Mouse (Mus musculus) liver, embryonic 16.5 days (tissue): ENCODE results near the gene D230025D16Rik. TPM values are rescaled to one million over a fixed set of nuclear protein-coding genes. Genes with fewer than 3 reads are reported as not detected.
A peak's percentile ranks its signal among the peaks of the same experiment; 100 is the strongest.
"Not testable (repeated sequence)": the region's sequence is repeated elsewhere in the genome, so short reads cannot be mapped to it uniquely, and the experiment has no call there.

Experiments used
- ATAC-seq: fragments of 200-750 bp; cut with Nextera tagmentation; 2 replicates; pipeline ENCODE4 v1.8.0; 2017; ENCODE audit warnings: low read depth, mild to moderate bottlenecking, moderate number of reproducible peaks, moderate library complexity
- H3K27ac ChIP-seq: fragments of 300-500 bp; sonication (generic); 2 replicates; pipeline ENCODE4 v1.5.1; 2014; ENCODE audit warnings: mild to moderate bottlenecking, low read length
- H3K27me3 ChIP-seq: fragments of 300-500 bp; sonication (generic); 2 replicates; pipeline ENCODE4 v1.6.1; 2014; ENCODE audit warnings: low read depth, low read length, mixed read lengths; ENCODE audit not compliant: control insufficient read depth, insufficient read depth
- H3K36me3 ChIP-seq: fragments of 300-500 bp; sonication (generic); 2 replicates; pipeline ENCODE4 v1.6.1; 2014; ENCODE audit warnings: mild to moderate bottlenecking; ENCODE audit not compliant: control insufficient read depth, insufficient read depth
- H3K4me1 ChIP-seq: fragments of 300-500 bp; sonication (generic); 2 replicates; pipeline ENCODE4 v1.6.1; 2014; ENCODE audit warnings: low read depth, low read length, mixed read lengths; ENCODE audit not compliant: control insufficient read depth
- H3K4me2 ChIP-seq: fragments of 300-500 bp; sonication (generic); 2 replicates; pipeline ENCODE4 v1.6.1; 2014; ENCODE audit warnings: low read depth, low read length, mixed read lengths
- H3K4me3 ChIP-seq: fragments of 300-500 bp; sonication (generic); 2 replicates; pipeline ENCODE4 v1.5.1; 2014; ENCODE audit warnings: low read depth, mild to moderate bottlenecking, low read length
- H3K9ac ChIP-seq: fragments of 300-500 bp; sonication (generic); 2 replicates; pipeline ENCODE4 v1.6.1; 2014; ENCODE audit warnings: low read depth, low read length
- H3K9me3 ChIP-seq: fragments of 300-500 bp; sonication (generic); replicated peaks from 2 replicates; pipeline ENCODE4 v1.6.1; 2016; ENCODE audit warnings: low read length; ENCODE audit not compliant: control insufficient read depth
- WGBS: fragments of 180-500 bp; shearing (Covaris S2); extraction: QIAGEN DNeasy Blood & Tissue Kit; methylation state at CpG from one replicate; pipeline ENCODE4 v1.1.7; 2014; ENCODE audit not compliant: insufficient replicate concordance; 5-methylcytosine and 5-hydroxymethylcytosine counted together
- polyA plus RNA-seq: library from polyadenylated mRNA; unstranded; fragments of >200 nt; fragmentation: Nextera tagmentation; extraction: Ambion mirVana; gene quantifications from 2 replicates; pipeline ENCODE4 v1.2.1, GENCODE M21; 2015

D230025D16Rik gene
- polyA plus RNA-seq, 1 experiment from 2014 or later, result 19.7 TPM

DNA sequence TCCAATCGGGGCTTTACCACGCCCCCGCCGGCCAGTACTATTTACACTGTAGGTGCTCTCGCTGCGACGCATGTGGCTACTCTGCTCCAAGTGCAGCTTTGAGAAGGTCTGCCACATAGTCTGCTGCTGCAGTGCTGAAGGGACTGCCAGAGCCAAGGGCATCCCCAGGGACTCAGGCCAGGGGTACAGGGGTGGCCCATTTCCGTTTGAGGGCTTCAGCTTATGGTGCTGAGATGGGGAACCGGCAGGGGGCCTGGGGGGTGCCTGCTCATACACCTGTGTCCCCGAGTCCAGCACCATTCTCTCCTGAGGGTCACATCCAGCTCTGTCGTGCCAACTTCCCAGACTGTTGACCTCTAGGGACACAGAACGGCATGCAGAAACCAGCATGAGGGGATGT is 60.6 kb downstream of the D230025D16Rik start:
- no peak for ATAC-seq
- no peak overlapping the region for H3K27ac ChIP-seq
- no peak overlapping the region for H3K9ac ChIP-seq
- H3K9me3 ChIP-seq, result no peaks in the 10 kb centered on the region
- 57% methylated on average over 12 of the region's 12 CpGs for WGBS
- peaks cover 21% of the 10 kb centered on the region for H3K27me3 ChIP-seq
- no peak overlapping the region for H3K4me2 ChIP-seq
- H3K4me1 ChIP-seq, result peaks cover 27% of the 10 kb centered on the region
- no peaks in the 10 kb centered on the region for H3K36me3 ChIP-seq
- H3K4me3 ChIP-seq, result no peak overlapping the region

DNA sequence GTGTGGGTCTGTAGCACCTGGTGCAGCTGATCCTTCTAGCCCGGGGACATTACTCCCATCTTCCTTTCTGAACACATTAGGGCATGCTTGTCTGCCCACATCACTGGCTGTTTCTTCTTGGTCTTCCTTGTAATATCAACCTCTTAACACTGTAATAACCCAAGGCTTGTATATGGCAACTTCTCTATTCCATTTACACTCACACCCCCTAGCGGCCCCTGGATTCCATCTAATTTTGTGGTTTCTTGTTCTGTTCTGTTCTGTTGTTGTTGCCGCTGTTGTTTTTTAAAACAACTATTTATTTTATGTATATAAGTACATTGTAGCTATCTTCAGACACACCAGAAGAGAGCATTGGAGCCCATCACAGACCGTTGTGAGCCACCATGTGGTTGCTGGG is 62.0 kb downstream of the D230025D16Rik start:
- H3K9ac ChIP-seq, result no peak overlapping the region
- H3K27ac ChIP-seq, result no peak overlapping the region
- H3K9me3 ChIP-seq, result no peaks in the 10 kb centered on the region
- H3K36me3 ChIP-seq, result no peaks in the 10 kb centered on the region
- 71% methylated on average over 4 of the region's 4 CpGs for WGBS
- H3K4me1 ChIP-seq, result peaks cover 31% of the 10 kb centered on the region
- no peak for ATAC-seq
- no peak overlapping the region for H3K4me3 ChIP-seq
- peaks cover 23% of the 10 kb centered on the region for H3K27me3 ChIP-seq
- no peak overlapping the region for H3K4me2 ChIP-seq

DNA sequence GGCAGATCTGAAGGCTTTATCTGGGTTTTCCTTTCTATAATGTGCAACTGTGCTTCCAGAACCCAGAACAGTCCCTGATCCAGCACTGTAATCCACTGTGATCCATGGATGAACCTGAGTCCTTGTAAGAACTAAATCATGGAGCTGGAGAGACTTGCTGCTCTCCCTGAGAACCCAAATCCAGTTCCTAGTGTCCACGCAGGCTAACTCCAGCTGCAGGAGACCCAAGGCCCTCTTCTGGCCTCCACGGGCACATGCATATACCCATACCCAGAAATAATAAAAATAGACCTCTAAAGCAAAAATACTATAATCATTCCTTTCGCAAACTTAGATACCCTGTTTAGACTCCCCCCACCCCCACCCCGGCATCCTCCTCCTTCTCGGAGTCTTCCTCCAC is 63.3 kb downstream of the D230025D16Rik start:
- Histone ChIP-seq H3K4me2 (no peak overlapping the region), H3K4me3 (no peak overlapping the region), H3K4me1 (peaks cover 24% of the 10 kb centered on the region), H3K9ac (no peak overlapping the region), H3K9me3 (no peaks in the 10 kb centered on the region), H3K27ac (no peak overlapping the region), H3K36me3 (no peaks in the 10 kb centered on the region), H3K27me3 (peaks cover 23% of the 10 kb centered on the region)
- 85% methylated on average over 5 of the region's 5 CpGs for WGBS
- ATAC-seq, result no peak

DNA sequence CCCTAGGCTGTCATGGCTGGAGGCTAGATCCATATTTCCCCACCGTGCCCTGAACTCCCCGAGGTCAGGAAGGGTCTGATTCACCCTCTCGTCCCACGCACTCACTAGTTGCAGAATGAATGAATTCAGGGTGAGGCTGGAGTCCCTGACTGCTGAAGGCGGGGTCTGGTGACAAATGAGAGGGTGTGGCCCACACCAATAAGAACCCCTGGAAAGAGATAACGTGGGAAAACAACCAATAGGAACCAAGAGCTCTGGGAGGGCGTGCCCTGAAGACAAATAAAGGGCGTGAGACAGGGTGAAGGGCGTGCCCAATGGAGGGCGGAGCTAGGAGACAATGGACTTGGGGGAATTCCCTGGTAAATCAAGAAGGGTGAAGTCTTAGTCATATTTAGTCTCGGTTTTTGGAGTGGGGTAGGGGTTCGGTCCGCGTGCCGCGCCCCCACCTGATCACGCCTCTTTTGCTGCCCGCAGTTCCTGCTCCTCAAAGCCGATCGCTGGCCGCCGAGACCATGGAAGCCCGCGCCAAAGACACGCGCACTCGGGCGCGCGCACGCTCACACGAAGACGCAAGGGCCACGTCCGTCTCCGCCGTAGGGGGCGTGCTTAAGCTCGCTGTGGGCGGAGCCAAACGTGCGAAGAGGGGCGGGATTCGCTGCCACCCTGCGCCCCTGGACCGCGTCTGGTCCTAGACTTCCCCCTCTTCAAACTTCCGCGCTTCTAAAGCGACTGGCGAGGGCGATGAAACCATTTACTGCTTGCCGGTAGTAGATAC is 64.2 kb downstream of the D230025D16Rik start:
- Histone ChIP-seq H3K9ac (peak overlapping the region; percentile 39), H3K27ac (0 out of 2 replicates have a peak overlapping the region, but pooled peaks have one; percentile 26)

DNA sequence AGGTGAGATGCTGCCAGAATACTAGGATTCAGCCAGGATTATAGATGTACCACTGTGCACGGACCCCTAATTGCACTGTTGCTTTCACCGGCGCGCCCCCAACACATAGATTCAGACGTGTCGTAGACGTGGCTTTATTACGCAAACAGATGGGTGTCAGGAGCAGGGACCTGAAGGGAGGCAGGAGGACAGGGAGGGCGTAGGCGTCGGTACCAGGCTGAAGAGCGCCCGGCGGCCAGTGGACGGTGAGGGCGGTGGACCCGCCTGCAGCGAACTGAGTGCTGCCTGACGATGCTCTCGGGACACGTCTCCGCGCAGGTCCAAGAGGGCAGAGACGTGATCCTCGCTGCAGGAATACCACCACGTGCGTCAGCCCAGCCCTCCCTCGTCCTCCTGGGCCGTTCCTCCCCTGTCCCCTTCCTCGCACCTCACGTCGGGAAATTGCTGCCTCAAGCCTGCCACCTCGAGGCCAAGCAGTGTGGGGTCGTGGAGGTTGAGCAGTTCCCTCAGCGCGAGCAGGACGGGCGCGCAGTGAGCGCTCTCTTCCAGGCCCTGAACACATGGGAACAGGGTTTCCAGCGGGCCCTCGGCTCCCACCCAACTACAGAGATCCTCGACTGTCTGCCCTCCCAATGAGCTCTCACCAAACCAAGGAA is 65.0 kb downstream of the D230025D16Rik start, which contains the start of gene 4931428F04Rik:
Gene 4931428F04Rik, minus strand, starts transcription at position 60 of the 656 bp plus-strand sequence.
- Histone ChIP-seq H3K4me2 (peak within 1 kb of the TSS; percentile 84), H3K27me3 (peaks cover 20% of the 10 kb centered on the region), H3K36me3 (no peaks in the 10 kb centered on the region), H3K9ac (peak within 1 kb of the TSS; percentile 39), H3K9me3 (no peaks in the 10 kb centered on the region), H3K27ac (0 out of 2 replicates have a peak within 1 kb of the TSS, but pooled peaks have one; percentile 26), H3K4me1 (peaks cover 23% of the 10 kb centered on the region), H3K4me3 (peak within 1 kb of the TSS; percentile 62)
- 4% methylated on average over 43 of the region's 43 CpGs for WGBS
- no peak; the same call in none of the 2 replicates for ATAC-seq

More for the DNA sequence above, 64.2 kb downstream of the D230025D16Rik start:
- H3K9me3 ChIP-seq, result no peaks in the 10 kb centered on the region
- peak; percentile 84 for ATAC-seq
- H3K36me3 ChIP-seq, result no peaks in the 10 kb centered on the region
- peak overlapping the region; percentile 62 for H3K4me3 ChIP-seq
- H3K4me2 ChIP-seq, result peak overlapping the region; percentile 84
- under 1% methylated on average over 53 of the region's 53 CpGs for WGBS
- peaks cover 23% of the 10 kb centered on the region for H3K4me1 ChIP-seq
- peaks cover 23% of the 10 kb centered on the region for H3K27me3 ChIP-seq

DNA sequence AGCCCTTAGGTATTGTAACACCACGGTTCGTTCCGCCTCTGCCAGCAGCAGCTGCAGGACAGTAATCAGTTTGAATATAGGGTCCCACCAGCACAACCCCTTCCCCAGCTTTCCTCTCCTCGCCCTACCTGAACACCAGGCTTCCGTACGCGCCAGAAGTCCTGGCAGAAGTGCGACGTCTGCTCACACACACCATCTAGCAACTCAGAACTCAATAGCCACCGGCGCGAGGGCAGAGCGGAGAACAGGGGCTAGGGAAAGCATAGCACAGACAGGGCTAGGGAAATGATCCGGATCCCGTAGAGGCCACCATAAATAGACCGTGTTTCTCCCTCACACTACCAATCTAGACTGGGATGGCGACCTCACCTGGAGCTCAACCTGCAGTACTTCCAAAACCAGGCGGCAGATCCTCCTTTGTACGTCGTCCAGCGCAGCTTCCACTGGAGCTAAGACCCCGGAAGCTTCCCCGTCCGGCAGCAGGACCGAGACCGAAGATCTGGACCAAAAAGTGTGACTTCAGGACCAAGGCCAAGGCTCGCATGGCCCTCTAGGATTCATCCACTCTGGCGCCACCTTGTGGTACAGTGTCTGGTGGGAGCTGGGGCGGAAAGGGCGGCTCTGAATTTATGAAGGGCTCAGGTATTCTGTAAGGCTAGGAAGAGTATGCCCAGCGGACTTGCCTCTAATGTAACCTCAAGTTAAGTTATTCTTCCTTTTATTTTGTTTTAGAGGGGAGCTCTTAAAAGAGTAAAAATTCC is 65.8 kb downstream of the D230025D16Rik start:
- H3K4me3 ChIP-seq, result no peak overlapping the region
- H3K27me3 ChIP-seq, result peaks cover 15% of the 10 kb centered on the region
- peak overlapping the region; percentile 84; the same call in 1 of the 2 replicates for H3K4me2 ChIP-seq
- H3K27ac ChIP-seq, result no peak overlapping the region
- 16% methylated on average over 31 of the region's 31 CpGs for WGBS
- no peak overlapping the region for H3K9ac ChIP-seq
- H3K36me3 ChIP-seq, result no peaks in the 10 kb centered on the region
- H3K4me1 ChIP-seq, result peaks cover 23% of the 10 kb centered on the region
- no peak for ATAC-seq
- H3K9me3 ChIP-seq, result no peaks in the 10 kb centered on the region

DNA sequence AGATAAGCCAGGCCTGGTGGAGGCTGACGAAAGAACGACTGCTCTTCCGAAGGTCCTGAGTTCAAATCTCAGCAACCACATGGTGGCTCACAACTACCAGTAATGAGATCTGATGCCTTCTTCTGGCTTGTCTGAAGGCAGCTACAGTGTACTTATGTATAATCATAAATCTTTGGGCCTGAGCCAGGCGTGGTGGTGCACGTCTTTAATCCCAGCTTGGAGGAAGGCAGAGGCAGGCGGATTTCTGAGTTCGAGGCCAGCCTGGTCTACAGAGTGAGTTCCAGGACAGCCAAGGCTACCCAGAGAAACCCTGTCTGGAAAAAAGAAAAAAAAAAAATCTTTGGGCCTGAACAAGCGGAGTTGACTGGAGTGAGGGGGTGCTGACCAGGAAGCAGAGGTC is 66.4 kb downstream of the D230025D16Rik start:
- H3K4me1 ChIP-seq, result peaks cover 28% of the 10 kb centered on the region
- not testable (repeated sequence) for H3K9me3 ChIP-seq, H3K27ac ChIP-seq, H3K4me2 ChIP-seq, H3K4me3 ChIP-seq, H3K36me3 ChIP-seq, H3K9ac ChIP-seq, ATAC-seq
- 64% methylated on average over 8 of the region's 8 CpGs for WGBS
- peaks cover 15% of the 10 kb centered on the region for H3K27me3 ChIP-seq

DNA sequence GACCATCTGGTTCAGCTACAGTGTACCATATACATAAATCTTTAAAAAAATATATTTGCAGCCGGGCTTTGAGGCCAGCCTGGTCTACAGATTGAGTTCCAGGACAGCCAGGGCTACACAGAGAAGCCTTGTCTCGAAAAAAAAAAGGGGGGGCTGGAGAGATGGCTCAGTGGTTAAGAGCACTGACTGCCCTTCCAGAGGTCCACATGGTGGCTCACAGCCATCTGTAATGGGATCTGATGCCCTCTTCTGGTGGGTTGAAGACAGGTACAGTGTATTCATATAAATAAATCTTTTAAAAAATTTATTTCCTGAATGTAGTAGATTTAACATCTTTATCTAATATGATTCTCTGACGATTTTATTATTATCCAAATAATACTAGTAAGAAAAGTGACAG is 66.9 kb downstream of the D230025D16Rik start:
- WGBS, result 44% methylated on average over 3 of the region's 3 CpGs
- not testable (repeated sequence) for H3K9ac ChIP-seq, H3K36me3 ChIP-seq, H3K4me2 ChIP-seq, H3K27ac ChIP-seq, H3K9me3 ChIP-seq, H3K4me3 ChIP-seq, ATAC-seq
- Histone ChIP-seq H3K27me3 (peaks cover 15% of the 10 kb centered on the region), H3K4me1 (peaks cover 30% of the 10 kb centered on the region)
